13 mouse cellular contexts compared by ENCODE assay signal in genomic region chr4:149416417-149416816, GRCm38 (mm10). TPM values are rescaled to one million over a fixed set of nuclear protein-coding genes. Genes with fewer than 3 reads are reported as not detected.
A peak's percentile ranks its signal among the peaks of the same experiment; 100 is the strongest.
DNase-seq lines count a peak whose midpoint lies in the region; ATAC-seq and TF ChIP-seq lines count a peak whose summit lies in the region.
"Had no signal": no experiment of that assay in that cellular context is flagged by ENCODE, and none has a peak within 500 bp of the region (broad histone marks: within the 10 kb centered on the region; RNA-seq: fewer than 3 reads in every experiment).

No protein-coding gene starts in this region.

- H3K4me1 ChIP-seq in forebrain, embryonic 13.5 days: peaks cover 45% of the 10 kb centered on the region
- H3K4me1 ChIP-seq in forebrain, embryonic 14.5 days (ENCODE audit: control insufficient read depth, insufficient read depth, low read length): peaks cover 12% of the 10 kb centered on the region
- H3K4me1 ChIP-seq in kidney, adult 2 months (ENCODE audit: control insufficient read depth, insufficient read depth, low read length): peaks cover 42% of the 10 kb centered on the region
- peaks cover 32% of the 10 kb centered on the region for H3K4me1 ChIP-seq in brown adipose tissue, adult 24 weeks (ENCODE audit: control insufficient read depth, insufficient read depth, insufficient read length, low read length)
- H3K4me1 ChIP-seq in intestine, postnatal 0 days (replicated peaks; ENCODE audit: control insufficient read depth, insufficient read depth, low read length): peaks cover 7% of the 10 kb centered on the region; the same call in 1 of the 2 replicates
- H3K4me1 ChIP-seq in cerebellum, adult 2 months (ENCODE audit: control insufficient read depth, insufficient read depth, low read length): peaks cover 43% of the 10 kb centered on the region

- no peak for ATAC-seq in forebrain, embryonic 13.5 days
- ATAC-seq in forebrain, embryonic 14.5 days: no peak
- ATAC-seq in intestine, postnatal 0 days: peak; percentile 4; the same call in 1 of the 2 replicates
- ATAC-seq: midbrain, embryonic 15.5 days had no signal

- H3K36me3 ChIP-seq in forebrain, embryonic 13.5 days (ENCODE audit: poor library complexity, severe bottlenecking): no peaks in the 10 kb centered on the region; the same call in 1 of the 2 replicates
- 0 out of 2 replicates have a peak, but pooled peaks cover 2% of the 10 kb centered on the region for H3K36me3 ChIP-seq in forebrain, embryonic 14.5 days (ENCODE audit: control insufficient read depth, insufficient read depth, low read length)
- H3K36me3 ChIP-seq in kidney, adult 2 months (ENCODE audit: control insufficient read depth, insufficient read depth, low read length): no peaks in the 10 kb centered on the region; the same call in 1 of the 2 replicates
- H3K36me3 ChIP-seq in intestine, postnatal 0 days (ENCODE audit: control insufficient read depth, insufficient read depth): peaks cover 15% of the 10 kb centered on the region; the same call in 1 of the 2 replicates
- H3K36me3 ChIP-seq: midbrain, embryonic 15.5 days had no signal

- H3K4me2 ChIP-seq in forebrain, embryonic 13.5 days: no peak overlapping the region
- no peak overlapping the region for H3K4me2 ChIP-seq in forebrain, embryonic 14.5 days (ENCODE audit: low read length)
- H3K4me2 ChIP-seq in intestine, postnatal 0 days (replicated peaks; ENCODE audit: low read depth): peak overlapping the region; percentile 37
- H3K4me2 ChIP-seq: lung, embryonic 15.5 days; midbrain, embryonic 15.5 days had no signal

- H3K4me3 ChIP-seq in forebrain, embryonic 13.5 days: no peak overlapping the region
- no peak overlapping the region for H3K4me3 ChIP-seq in forebrain, embryonic 14.5 days (ENCODE audit: low read depth, low read length)
- no peak overlapping the region for H3K4me3 ChIP-seq in kidney, adult 2 months (ENCODE audit: insufficient read depth, low read depth, low read length)
- no peak overlapping the region for H3K4me3 ChIP-seq in brown adipose tissue, adult 24 weeks (ENCODE audit: insufficient read depth, low read depth, low read length)
- no peak overlapping the region for H3K4me3 ChIP-seq in intestine, postnatal 0 days (ENCODE audit: low read depth, low read length)
- H3K4me3 ChIP-seq in cerebellum, adult 2 months (replicated peaks; ENCODE audit: insufficient read depth, low read depth, low read length): no peak overlapping the region
- H3K4me3 ChIP-seq: lung, embryonic 15.5 days; midbrain, embryonic 15.5 days had no signal

- no peak overlapping the region for H3K9ac ChIP-seq in forebrain, embryonic 13.5 days
- no peak overlapping the region for H3K9ac ChIP-seq in forebrain, embryonic 14.5 days (ENCODE audit: low read length)
- peak overlapping the region; percentile 34; the same call in 1 of the 2 replicates for H3K9ac ChIP-seq in intestine, postnatal 0 days (ENCODE audit: low read depth, low read length)
- H3K9ac ChIP-seq: lung, embryonic 15.5 days; midbrain, embryonic 15.5 days had no signal

- H3K27me3 ChIP-seq in forebrain, embryonic 13.5 days: no peaks in the 10 kb centered on the region
- no peaks in the 10 kb centered on the region for H3K27me3 ChIP-seq in forebrain, embryonic 14.5 days (replicated peaks; ENCODE audit: control insufficient read depth, insufficient read depth, low read length)
- H3K27me3 ChIP-seq in kidney, adult 2 months (replicated peaks; ENCODE audit: control insufficient read depth, insufficient read depth, low read length): no peaks in the 10 kb centered on the region
- no peaks in the 10 kb centered on the region for H3K27me3 ChIP-seq in intestine, postnatal 0 days (replicated peaks; ENCODE audit: control insufficient read depth, insufficient read depth, low read length)
- no peaks in the 10 kb centered on the region for H3K27me3 ChIP-seq in cerebellum, adult 2 months (ENCODE audit: control insufficient read depth, insufficient read depth, low read length)
- H3K27me3 ChIP-seq: lung, embryonic 15.5 days; midbrain, embryonic 15.5 days had no signal

- 84% methylated on average over 10 of the region's 10 CpGs for WGBS in forebrain, embryonic 13.5 days
- WGBS in forebrain, embryonic 14.5 days: 84% methylated on average over 10 of the region's 10 CpGs
- WGBS in kidney, adult 2 months: 46% methylated on average over 10 of the region's 10 CpGs
- 62% methylated on average over 10 of the region's 10 CpGs for WGBS in intestine, postnatal 0 days
- 64% methylated on average over 10 of the region's 10 CpGs for WGBS in cerebellum, adult 2 months

- DNase-seq in forebrain, embryonic 14.5 days (ENCODE audit: low spot score): no peak
- DNase-seq in kidney, adult 2 months: no peak
- no peak for DNase-seq in kidney, adult 11 months
- DNase-seq in urinary bladder, postnatal 4 days (ENCODE audit: low spot score in 2 of 2): no peak
- no peak for DNase-seq in cerebellum, adult 2 months
- DNase-seq: spleen, adult 18-20 months; thymus, adult 2 months had no signal

- TF ChIP-seq POLR2A in kidney, adult 2 months (IDR thresholded peaks at IDR 0.05; ENCODE audit: low read depth, low read length): no peak
- no peak for TF ChIP-seq POLR2A in cerebellum, adult 2 months (IDR thresholded peaks at IDR 0.05; ENCODE audit: borderline replicate concordance, insufficient read depth, low read length)

- H3K27ac ChIP-seq in forebrain, embryonic 13.5 days: 0 out of 2 replicates have a peak overlapping the region, but pooled peaks have one; percentile 36
- no peak overlapping the region for H3K27ac ChIP-seq in forebrain, embryonic 14.5 days (ENCODE audit: low read depth, low read length)
- peak overlapping the region; percentile 57 for H3K27ac ChIP-seq in kidney, adult 2 months (ENCODE audit: insufficient read depth, low read depth, low read length)
- H3K27ac ChIP-seq in brown adipose tissue, adult 24 weeks (replicated peaks; ENCODE audit: low read depth, low read length): peak overlapping the region; percentile 68
- peak overlapping the region; percentile 92 for H3K27ac ChIP-seq in intestine, postnatal 0 days (ENCODE audit: low read depth, low read length)
- no peak overlapping the region for H3K27ac ChIP-seq in cerebellum, adult 2 months (ENCODE audit: insufficient read depth, low read length)
- H3K27ac ChIP-seq: lung, embryonic 15.5 days; midbrain, embryonic 15.5 days had no signal

- no peak for TF ChIP-seq CTCF in kidney, adult 2 months (conservative IDR thresholded peaks at IDR 0.05; ENCODE audit: insufficient read depth, insufficient read length, low read depth, low read length)
- TF ChIP-seq CTCF in intestine, postnatal 0 days (IDR thresholded peaks at IDR 0.05; ENCODE audit: low read depth): no peak
- TF ChIP-seq CTCF in cerebellum, adult 2 months (IDR thresholded peaks at IDR 0.05; ENCODE audit: borderline replicate concordance, insufficient read depth, low read depth, low read length): no peak

- H3K9me3 ChIP-seq in forebrain, embryonic 13.5 days (replicated peaks): no peaks in the 10 kb centered on the region
- no peaks in the 10 kb centered on the region for H3K9me3 ChIP-seq in forebrain, embryonic 14.5 days (replicated peaks; ENCODE audit: control insufficient read depth, low read length)
- H3K9me3 ChIP-seq in intestine, postnatal 0 days (ENCODE audit: control insufficient read depth): no peaks in the 10 kb centered on the region
- H3K9me3 ChIP-seq: lung, embryonic 15.5 days; midbrain, embryonic 15.5 days had no signal

RNA-seq across cellular contexts. Expression of gene Ube4b, which starts 10.1 kb away (rescaled TPM):
- polyA plus RNA-seq in forebrain, embryonic 13.5 days (2015; fragmentation: Nextera tagmentation; extraction: Ambion mirVana): 47.4 and 53.0 TPM in 2 replicates
- 34.3 and 44.7 TPM in 2 replicates for polyA plus RNA-seq in forebrain, embryonic 14.5 days (2014; fragmentation: Nextera tagmentation; extraction: Ambion mirVana)
- 49.5 and 56.5 TPM in 2 replicates for polyA plus RNA-seq in kidney, adult 2 months (2012; rRNA removed)
- 28.4 and 29.3 TPM in 2 replicates for polyA plus RNA-seq in brown adipose tissue, adult 24 weeks (2012; ENCODE audit: insufficient read depth, insufficient read length, missing spikeins)
- 47.2 and 47.6 TPM in 2 replicates for polyA plus RNA-seq in intestine, postnatal 0 days (2015; fragmentation: Nextera tagmentation; extraction: Ambion mirVana)
- polyA plus RNA-seq in cerebellum, adult 2 months (2012; rRNA removed): 123 and 132 TPM in 2 replicates

RNA-seq across cellular contexts. Expression of gene Rbp7, which starts 38.4 kb away (rescaled TPM):
- polyA plus RNA-seq in forebrain, embryonic 13.5 days (2015; fragmentation: Nextera tagmentation; extraction: Ambion mirVana): not detected in 2 replicates
- polyA plus RNA-seq in forebrain, embryonic 14.5 days (2014; fragmentation: Nextera tagmentation; extraction: Ambion mirVana): not detected in 2 replicates
- polyA plus RNA-seq in kidney, adult 2 months (2012; rRNA removed): 2.0 and 2.9 TPM in 2 replicates
- polyA plus RNA-seq in brown adipose tissue, adult 24 weeks (2012; ENCODE audit: insufficient read depth, insufficient read length, missing spikeins): 19.5 and 31.5 TPM in 2 replicates
- 3.8 and 4.0 TPM in 2 replicates for polyA plus RNA-seq in intestine, postnatal 0 days (2015; fragmentation: Nextera tagmentation; extraction: Ambion mirVana)
- 0.54 and 0.74 TPM in 2 replicates for polyA plus RNA-seq in cerebellum, adult 2 months (2012; rRNA removed)
- polyA plus RNA-seq: G1E had no signal

Comparison
In these comparisons a context has a peak if more than half of its experiments do, and no peak if none do; other contexts are left out.
1. H3K27ac ChIP-seq: peak in forebrain, embryonic 13.5 days (single experiment), kidney, adult 2 months (single experiment), brown adipose tissue, adult 24 weeks (single experiment) and intestine, postnatal 0 days (single experiment); none in forebrain, embryonic 14.5 days (single experiment) and cerebellum, adult 2 months (single experiment).